ENCODE assay signal across 27 mouse cellular contexts in the genomic region with DNA sequence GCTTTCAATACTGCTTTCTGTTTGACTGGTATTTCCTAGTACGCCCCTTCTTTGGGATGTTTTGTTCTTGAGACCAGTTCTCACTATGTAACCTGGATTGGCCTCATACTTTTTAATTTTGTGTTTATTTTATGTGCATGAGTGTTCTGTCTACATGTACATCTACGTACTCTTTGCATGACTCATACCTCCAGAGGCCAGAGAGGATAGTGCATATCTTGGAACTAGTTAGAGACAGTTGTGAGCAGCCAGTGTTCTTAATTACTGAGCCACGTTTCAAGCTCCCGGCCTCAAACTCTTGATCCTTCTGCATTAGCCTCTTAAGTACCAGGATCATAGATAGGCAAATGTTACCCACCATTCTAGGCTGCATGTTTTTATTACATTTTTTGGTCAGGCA.
"Had no signal": no experiment of that assay in that cellular context is flagged by ENCODE, and none has a peak within 500 bp of the region (broad histone marks: within the 10 kb centered on the region; RNA-seq: fewer than 3 reads in every experiment).

No protein-coding gene starts in this region.

- H3K4me1 ChIP-seq: heart, embryonic 10.5 days; heart, embryonic 12.5 days; hindbrain, embryonic 10.5 days; hindbrain, embryonic 12.5 days; limb, embryonic 10.5 days; limb, embryonic 12.5 days; liver, embryonic 13.5 days; liver, embryonic 15.5 days had no signal

- H3K9ac ChIP-seq: heart, embryonic 12.5 days; hindbrain, embryonic 12.5 days; hindbrain, embryonic 14.5 days; limb, embryonic 12.5 days; liver, embryonic 13.5 days; liver, embryonic 15.5 days had no signal

- H3K4me2 ChIP-seq: heart, embryonic 12.5 days; hindbrain, embryonic 12.5 days; hindbrain, embryonic 14.5 days; limb, embryonic 12.5 days; liver, embryonic 11.5 days; liver, embryonic 13.5 days; liver, embryonic 15.5 days had no signal

- H3K27ac ChIP-seq: gastrocnemius, adult 2 months; heart, adult 2 months; heart, embryonic 10.5 days; hindbrain, embryonic 10.5 days; hindbrain, embryonic 12.5 days; hindbrain, embryonic 14.5 days; layer of hippocampus, adult 2 months; left cerebral cortex, adult 2 months; limb, embryonic 10.5 days; limb, embryonic 12.5 days; liver, embryonic 13.5 days; liver, embryonic 15.5 days had no signal

- H3K4me3 ChIP-seq: gastrocnemius, adult 2 months; heart, adult 2 months; heart, embryonic 10.5 days; heart, embryonic 12.5 days; hindbrain, embryonic 10.5 days; hindbrain, embryonic 12.5 days; layer of hippocampus, adult 2 months; left cerebral cortex, adult 2 months; limb, embryonic 10.5 days; limb, embryonic 12.5 days; liver, embryonic 13.5 days; liver, embryonic 15.5 days had no signal

- ATAC-seq: hindbrain, embryonic 16.5 days; inflammation-experienced regulatory T-cells, adult 6 months; intestine, embryonic 16.5 days had no signal

- DNase-seq: gastrocnemius, adult 2 months; gastrocnemius, postnatal 10 days; gastrocnemius, postnatal 25 days; heart, adult 2 months; heart, postnatal 10 days; heart, postnatal 4 days; kidney, adult 18-20 months; kidney, adult 8-10 months; kidney, postnatal 10 days; kidney, postnatal 25 days; kidney, postnatal 4 days; liver; liver, embryonic 13.5 days had no signal

- H3K36me3 ChIP-seq: hindbrain, embryonic 12.5 days had no signal

- H3K9me3 ChIP-seq: heart, embryonic 10.5 days; heart, embryonic 12.5 days; hindbrain, embryonic 10.5 days; hindbrain, embryonic 12.5 days; limb, embryonic 10.5 days; limb, embryonic 12.5 days; liver, embryonic 13.5 days; liver, embryonic 15.5 days had no signal

- H3K27me3 ChIP-seq: heart, embryonic 12.5 days; hindbrain, embryonic 12.5 days; limb, embryonic 12.5 days; liver, embryonic 13.5 days; liver, embryonic 15.5 days had no signal
